Mouse (Mus musculus) monocyte, adult 5-6 weeks (primary cell): ENCODE measurements around the gene E2f4. TPM values are rescaled to one million over a fixed set of nuclear protein-coding genes. Genes with fewer than 3 reads are reported as not detected.

ENCODE experiments used
- ATAC-seq: fragments of 153-309, 156-312 bp; replicated peaks from 2 replicates; pipeline ENCODE4 v1.8.0; 2017; ENCODE audit warnings: mild to moderate bottlenecking; ENCODE audit not compliant: low TSS enrichment, insufficient number of reproducible peaks, severe bottlenecking, poor library complexity, low FRiP score
- total RNA-seq: library from RNA; stranded (forward); fragments of 200-1000, 200-491, 200-594 nt; gene quantifications from 3 replicates; pipeline ENCODE4 v1.2.3, GENCODE M21; 2017

Gene E2f4
- total RNA-seq, 1 experiment from 2014 or later: 21.0 TPM

GRCm38 (mm10) chr8:105336373-105337130 lies 39.1 kb downstream of the E2f4 start:
- no peak for ATAC-seq

GRCm38 (mm10) chr8:105338992-105339391 lies 41.5 kb downstream of the E2f4 start:
- no peak for ATAC-seq

GRCm38 (mm10) chr8:105339886-105340635 lies 42.6 kb downstream of the E2f4 start:
- no peak for ATAC-seq

GRCm38 (mm10) chr8:105341399-105341798 lies 43.9 kb downstream of the E2f4 start:
- no peak for ATAC-seq

GRCm38 (mm10) chr8:105342768-105343167 lies 45.3 kb downstream of the E2f4 start:
- ATAC-seq: no peak

- ATAC-seq: no peak
These were observed 46.5 kb downstream of the E2f4 start for GRCm38 (mm10) chr8:105343791-105344574.

GRCm38 (mm10) chr8:105345061-105345975 lies 47.9 kb downstream of the E2f4 start:
- ATAC-seq: peak; percentile 49

GRCm38 (mm10) chr8:105346611-105347427 lies 49.4 kb downstream of the E2f4 start:
- no peak for ATAC-seq

GRCm38 (mm10) chr8:105347428-105348221 lies 50.2 kb downstream of the E2f4 start, which contains the start of gene Fhod1:
TSS of gene Fhod1 (minus strand) at chr8:105347953.
- peak; percentile 79 for ATAC-seq

GRCm38 (mm10) chr8:105348450-105349095 lies 51.1 kb downstream of the E2f4 start, which contains the start of gene Slc9a5:
TSS of gene Slc9a5 (plus strand) at chr8:105348843.
- no peak for ATAC-seq

- ATAC-seq: no peak
These were observed 51.8 kb downstream of the E2f4 start for GRCm38 (mm10) chr8:105349096-105349771.

- ATAC-seq: no peak
These were observed 52.7 kb downstream of the E2f4 start for GRCm38 (mm10) chr8:105350186-105350585.

GRCm38 (mm10) chr8:105353583-105354135 lies 56.2 kb downstream of the E2f4 start:
- no peak for ATAC-seq

GRCm38 (mm10) chr8:105354549-105354948 lies 57.1 kb downstream of the E2f4 start:
- no peak for ATAC-seq
